Mouse (Mus musculus) megakaryocyte-erythroid progenitor cell, adult 5 weeks (primary cell): ENCODE data around the gene Dennd4c. TPM values are rescaled to one million over a fixed set of nuclear protein-coding genes. Genes with fewer than 3 reads are reported as not detected.

Experiments used
- polyA plus RNA-seq: library from polyadenylated mRNA; stranded (reverse); fragments of >175 nt; gene quantifications from 2 replicates; pipeline ENCODE4 v1.2.3, GENCODE M21; 2012

Gene Dennd4c
- polyA plus RNA-seq, result 1.2 and 2.0 TPM in 2 replicates

DNA sequence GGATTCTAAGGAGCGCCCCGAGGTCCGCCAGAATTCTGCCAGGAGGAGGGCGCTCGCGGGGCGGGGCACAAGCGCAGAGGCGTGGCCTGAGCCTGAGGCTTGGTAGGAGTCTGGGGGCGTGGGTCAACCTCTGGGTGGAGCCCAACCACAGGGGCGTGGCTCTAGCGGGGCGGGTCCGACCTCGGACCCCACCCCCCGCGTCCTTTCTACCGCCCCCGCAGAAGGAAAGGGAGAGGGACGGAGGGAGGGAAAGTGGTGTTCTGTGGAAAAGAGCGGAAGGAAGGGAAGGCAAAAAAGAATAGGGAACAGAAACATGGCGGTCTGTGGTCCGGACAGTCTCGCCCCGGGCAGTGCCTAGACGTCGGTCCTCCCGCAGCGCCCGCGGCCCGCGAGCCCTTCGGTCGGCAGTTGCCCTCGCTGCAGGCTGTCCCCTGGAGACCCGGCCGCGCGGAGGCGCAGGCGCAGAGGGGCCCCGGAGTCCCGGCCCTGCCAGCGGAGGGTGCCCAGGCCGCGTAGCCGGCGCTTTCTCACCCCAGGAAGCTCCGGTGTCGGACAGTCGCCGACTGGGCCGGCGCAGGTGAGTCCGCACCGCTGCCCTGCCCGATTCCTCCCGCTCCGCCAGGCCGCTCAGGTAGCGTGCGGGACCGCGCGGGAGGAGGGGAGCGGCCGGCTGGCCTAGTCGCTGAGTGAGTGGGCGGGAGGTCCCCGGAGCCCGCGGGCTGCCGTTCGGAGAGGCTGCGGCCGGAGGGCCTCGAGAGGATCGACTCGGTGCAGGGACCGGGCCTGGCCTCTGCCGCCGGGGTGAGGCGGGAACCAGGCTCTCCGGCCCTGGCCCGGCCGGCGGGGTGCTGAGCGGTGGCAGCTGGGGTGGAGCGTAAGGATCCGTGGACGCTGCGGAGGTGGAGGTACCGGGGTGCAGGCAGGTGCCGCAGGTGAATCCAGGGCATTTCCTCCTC is at the start of gene Dennd4c:
Dennd4c (plus strand) TSS at position 220 of the 956 bp plus-strand sequence.

DNA sequence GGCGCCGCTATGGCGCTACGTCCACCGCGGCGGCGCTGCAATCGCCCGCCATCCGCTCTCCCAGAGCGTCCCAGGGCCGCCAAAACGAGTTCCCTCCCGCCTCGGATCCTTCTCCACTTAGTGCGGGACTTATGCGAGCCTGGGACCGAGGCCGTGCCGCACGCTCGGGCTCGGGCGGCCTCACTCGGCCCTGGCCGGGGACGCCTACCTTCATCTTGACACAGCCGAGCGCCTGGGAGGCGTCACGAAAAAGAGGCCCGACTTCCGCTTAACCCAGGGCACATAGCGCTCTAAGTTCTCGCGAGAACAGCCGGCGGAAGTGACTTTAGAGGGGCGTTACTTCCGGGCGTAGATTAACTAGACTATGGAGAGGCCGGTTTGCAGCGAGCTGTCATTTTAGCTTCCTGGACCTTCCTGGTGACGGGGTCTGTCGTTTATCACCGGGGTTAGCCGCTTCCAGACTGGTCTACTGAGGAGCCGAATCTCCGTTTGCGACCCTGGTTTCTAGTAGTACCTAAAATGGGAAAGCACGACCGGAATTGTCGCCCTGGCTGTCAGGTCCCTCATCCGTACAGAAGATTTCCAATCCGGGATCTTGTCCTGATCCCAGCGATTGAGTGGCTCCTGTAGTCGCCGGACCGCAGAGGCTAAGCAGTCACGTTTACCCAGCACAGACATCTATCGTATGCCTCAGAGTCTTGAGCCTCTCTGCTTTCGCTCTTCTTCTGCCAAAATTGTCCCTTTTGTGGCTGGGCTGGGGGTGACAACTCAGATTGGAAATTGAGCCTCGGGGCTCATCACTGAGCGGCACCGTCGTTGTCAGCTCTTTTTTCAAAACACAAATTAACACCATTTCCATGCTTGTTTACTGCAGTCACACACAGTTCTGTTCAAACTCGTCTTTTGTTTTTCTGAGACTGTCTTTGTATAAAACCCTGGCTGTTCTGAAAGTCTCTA is 109.0 kb downstream of the Dennd4c start, which contains the start of gene Rps6:
Rps6 (minus strand) TSS at position 300 of the 957 bp plus-strand sequence.

DNA sequence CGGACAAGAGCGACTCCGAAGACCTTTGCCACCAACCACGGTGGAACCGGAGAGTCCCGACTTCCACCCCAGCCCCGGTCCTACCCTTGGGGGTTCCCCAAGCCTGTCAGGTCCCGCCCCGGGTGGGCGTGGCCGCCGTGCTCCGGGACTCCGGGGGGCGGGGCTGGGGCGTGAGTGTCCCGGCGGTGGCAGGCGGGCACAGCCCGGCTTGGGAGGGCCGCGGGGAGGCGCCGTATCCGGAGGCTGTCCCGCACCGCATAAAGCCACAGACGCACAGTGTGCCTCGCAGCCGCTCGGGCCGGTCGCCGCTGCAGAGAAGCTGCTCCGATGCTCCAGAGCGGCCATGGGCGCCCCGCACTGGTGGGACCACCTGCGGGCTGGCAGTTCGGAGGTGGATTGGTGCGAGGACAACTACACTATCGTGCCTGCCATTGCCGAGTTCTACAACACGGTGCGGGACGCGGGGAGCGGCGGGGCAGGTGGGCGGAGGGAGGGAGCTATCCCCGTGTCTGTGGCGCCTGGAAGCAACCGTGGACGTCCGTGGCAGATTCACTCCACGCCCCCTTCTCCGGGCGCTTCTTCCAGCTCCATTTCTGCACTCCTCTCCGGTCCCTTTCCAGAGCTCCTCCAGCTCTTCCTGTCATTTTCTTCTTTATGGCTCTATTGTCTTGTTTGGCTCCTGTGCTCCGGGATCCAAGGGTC is 125.9 kb downstream of the Dennd4c start, which contains the start of gene Acer2:
Acer2 (plus strand) TSS at position 251 of the 702 bp plus-strand sequence.

Other genes starting within 250 kb of the Dennd4c start
- not detected in 2 replicates for gene Saxo1, start 190.2 kb upstream of the Dennd4c start, polyA plus RNA-seq
- 35.0 and 37.3 TPM in 2 replicates for gene Rraga, start 172.9 kb upstream of the Dennd4c start, polyA plus RNA-seq
- 23.7 and 24.0 TPM in 2 replicates for gene Haus6, start 136.5 kb upstream of the Dennd4c start, polyA plus RNA-seq
- gene Plin2, start 78.5 kb upstream of the Dennd4c start, polyA plus RNA-seq, result 10.2 and 10.7 TPM in 2 replicates
- 554 and 644 TPM in 2 replicates for gene Rps6, start 108.9 kb downstream of the Dennd4c start, polyA plus RNA-seq
- 0.13 and 0.16 TPM in 2 replicates for gene Acer2, start 125.8 kb downstream of the Dennd4c start, polyA plus RNA-seq